Mouse (Mus musculus) limb, embryonic 14.5 days (tissue): Measurements from ENCODE around the gene D5Ertd579e. TPM values are rescaled to one million over a fixed set of nuclear protein-coding genes. Genes with fewer than 3 reads are reported as not detected.

ENCODE experiments used
- ATAC-seq: fragments of 200-750 bp; cut with Nextera tagmentation; 2 replicates; pipeline ENCODE4 v1.8.0; 2017; ENCODE audit warnings: low read depth, moderate number of reproducible peaks, moderate TSS enrichment; ENCODE audit not compliant: low FRiP score
- DNase-seq: peaks from one replicate; pipeline ENCODE4 v3.0.0-alpha.2; 2015; ENCODE audit warnings: low spot score
- H3K27ac ChIP-seq: fragments of 300-500 bp; sonication (generic); replicated peaks from 2 replicates; pipeline ENCODE4 v1.5.1; 2014; ENCODE audit warnings: low read depth, mild to moderate bottlenecking, low read length, moderate library complexity, mixed read lengths
- H3K27me3 ChIP-seq: fragments of 300-500 bp; sonication (generic); 2 replicates; pipeline ENCODE4 v1.6.1; 2014; ENCODE audit warnings: low read length, mixed read lengths; ENCODE audit not compliant: control insufficient read depth, insufficient read depth
- H3K36me3 ChIP-seq: fragments of 300-500 bp; sonication (generic); 2 replicates; pipeline ENCODE4 v1.6.1; 2014; ENCODE audit warnings: mild to moderate bottlenecking, low read length, moderate library complexity, mixed read lengths; ENCODE audit not compliant: control insufficient read depth, insufficient read depth
- H3K4me1 ChIP-seq: fragments of 300-500 bp; sonication (generic); 2 replicates; pipeline ENCODE4 v1.6.1; 2014; ENCODE audit warnings: antibody characterized with exemption, low read length, mixed read lengths; ENCODE audit not compliant: control insufficient read depth, insufficient read depth
- H3K4me2 ChIP-seq: fragments of 300-500 bp; sonication (generic); replicated peaks from 2 replicates; pipeline ENCODE4 v1.6.1; 2014; ENCODE audit warnings: low read depth, mild to moderate bottlenecking, low read length, moderate library complexity; ENCODE audit not compliant: severe bottlenecking
- H3K4me3 ChIP-seq: fragments of 300-500 bp; sonication (generic); replicated peaks from 2 replicates; pipeline ENCODE4 v1.5.1; 2014; ENCODE audit warnings: low read length
- H3K9ac ChIP-seq: fragments of 300-500 bp; sonication (generic); 2 replicates; pipeline ENCODE4 v1.6.1; 2014; ENCODE audit warnings: mild to moderate bottlenecking, low read depth, low read length, moderate library complexity; ENCODE audit not compliant: severe bottlenecking
- H3K9me3 ChIP-seq: fragments of 300-500 bp; sonication (generic); 2 replicates; pipeline ENCODE4 v1.6.1; 2016; ENCODE audit warnings: low read length; ENCODE audit not compliant: control insufficient read depth
- POLR2A ChIP-seq: fragments of 200-500 bp; IDR thresholded peaks from 2 replicates; pipeline ENCODE4 v1.8.0; 2012; ENCODE audit warnings: inconsistent platforms, mild to moderate bottlenecking, moderate library complexity, borderline replicate concordance; ENCODE audit not compliant: insufficient read depth, insufficient read length; ENCODE audit errors: extremely low read depth
- WGBS: fragments of 180-500 bp; shearing (Covaris S2); extraction: QIAGEN DNeasy Blood & Tissue Kit; methylation state at CpG from one replicate; pipeline ENCODE4 v1.1.7; 2014; 5-methylcytosine and 5-hydroxymethylcytosine counted together
- polyA plus RNA-seq, 2 experiments: library from polyadenylated mRNA; depleted of rRNA in 1 of 2; stranded (reverse) in 1 of 2; unstranded in 1 of 2; fragments of >200 nt; fragmentation: Nextera tagmentation in 1 of 2; extraction: Ambion mirVana in 1 of 2; gene quantifications; 2 replicates each; pipeline versions ENCODE4 v1.2.1 to v1.2.3; 2012 to 2014

Gene D5Ertd579e
- polyA plus RNA-seq, 2 experiments, result 20.8 to 21.6 TPM

- WGBS, result 78% methylated on average over 8 of the region's 8 CpGs
- no peaks in the 10 kb centered on the region for H3K27me3 ChIP-seq
- no peak for TF ChIP-seq POLR2A
- no peaks in the 10 kb centered on the region for H3K36me3 ChIP-seq
- H3K4me1 ChIP-seq, result no peaks in the 10 kb centered on the region
- no peaks in the 10 kb centered on the region for H3K9me3 ChIP-seq
- no peak overlapping the region for H3K9ac ChIP-seq
- H3K27ac ChIP-seq, result no peak overlapping the region
- ATAC-seq (no peak), DNase-seq (no peak)
- H3K4me2 ChIP-seq, result no peak overlapping the region
- H3K4me3 ChIP-seq, result no peak overlapping the region
These were observed 40.2 kb upstream of the D5Ertd579e start for GRCm38 (mm10) chr5:36736009-36736408.

GRCm38 (mm10) chr5:36735106-36735505 is 39.3 kb upstream of the D5Ertd579e start:
- no peaks in the 10 kb centered on the region for H3K9me3 ChIP-seq
- H3K4me1 ChIP-seq, result no peaks in the 10 kb centered on the region
- no peaks in the 10 kb centered on the region for H3K27me3 ChIP-seq
- no peak overlapping the region for H3K4me2 ChIP-seq
- 83% methylated on average over 6 of the region's 6 CpGs for WGBS
- H3K4me3 ChIP-seq, result no peak overlapping the region
- ATAC-seq, result no peak
- H3K27ac ChIP-seq, result no peak overlapping the region
- TF ChIP-seq POLR2A, result no peak
- no peak overlapping the region for H3K9ac ChIP-seq
- no peaks in the 10 kb centered on the region for H3K36me3 ChIP-seq
- DNase-seq, result no peak

GRCm38 (mm10) chr5:36733405-36733804 is 37.6 kb upstream of the D5Ertd579e start:
- TF ChIP-seq POLR2A, result no peak
- ATAC-seq (no peak), DNase-seq (no peak)
- Histone ChIP-seq H3K9ac (no peak overlapping the region), H3K27ac (no peak overlapping the region), H3K36me3 (no peaks in the 10 kb centered on the region), H3K4me1 (no peaks in the 10 kb centered on the region), H3K9me3 (no peaks in the 10 kb centered on the region), H3K4me3 (no peak overlapping the region), H3K4me2 (no peak overlapping the region), H3K27me3 (no peaks in the 10 kb centered on the region)
- WGBS, result 72% methylated on average over 3 of the region's 3 CpGs

GRCm38 (mm10) chr5:36731901-36732652 is 36.3 kb upstream of the D5Ertd579e start:
- DNase-seq (no peak), ATAC-seq (no peak)
- Histone ChIP-seq H3K9me3 (no peaks in the 10 kb centered on the region), H3K27ac (no peak overlapping the region), H3K4me2 (no peak overlapping the region), H3K27me3 (no peaks in the 10 kb centered on the region), H3K4me1 (no peaks in the 10 kb centered on the region), H3K36me3 (no peaks in the 10 kb centered on the region), H3K4me3 (no peak overlapping the region), H3K9ac (no peak overlapping the region)
- TF ChIP-seq POLR2A, result no peak
- WGBS, result 55% methylated on average over 7 of the region's 7 CpGs

GRCm38 (mm10) chr5:36730689-36731088 is 34.9 kb upstream of the D5Ertd579e start:
- Histone ChIP-seq H3K27me3 (no peaks in the 10 kb centered on the region), H3K27ac (no peak overlapping the region), H3K9me3 (no peaks in the 10 kb centered on the region), H3K4me1 (no peaks in the 10 kb centered on the region), H3K4me2 (no peak overlapping the region), H3K9ac (no peak overlapping the region), H3K36me3 (no peaks in the 10 kb centered on the region), H3K4me3 (no peak overlapping the region)
- WGBS, result 60% methylated on average over 3 of the region's 3 CpGs
- ATAC-seq, result no peak
- TF ChIP-seq POLR2A, result no peak
- DNase-seq, result no peak
